Mouse (Mus musculus) brown adipose tissue, adult 24 weeks (tissue): ENCODE results near the gene Cpm. TPM values are rescaled to one million over a fixed set of nuclear protein-coding genes. Genes with fewer than 3 reads are reported as not detected.

Source experiments
- H3K27ac ChIP-seq: fragments of 200-500 bp; replicated peaks from 2 replicates; pipeline ENCODE4 v1.5.1; 2012; ENCODE audit warnings: low read depth, mild to moderate bottlenecking, low read length
- H3K4me1 ChIP-seq: fragments of 200-500 bp; 2 replicates; pipeline ENCODE4 v1.6.1; 2012; ENCODE audit warnings: low read length, mixed read lengths; ENCODE audit not compliant: control insufficient read depth, insufficient read depth, insufficient read length
- H3K4me3 ChIP-seq: fragments of 200-500 bp; 2 replicates; pipeline ENCODE4 v1.5.1; 2012; ENCODE audit warnings: low read depth, mild to moderate bottlenecking, low read length, moderate library complexity; ENCODE audit not compliant: insufficient read depth
- polyA plus RNA-seq: library from polyadenylated mRNA; stranded (reverse); fragments of >200 nt; gene quantifications from 2 replicates; pipeline ENCODE4 v1.2.4, GENCODE M21; 2012; ENCODE audit not compliant: missing spikeins, insufficient read depth, insufficient read length

Cpm gene
- polyA plus RNA-seq, 1 experiment = 1.1 TPM

- Histone ChIP-seq H3K27ac (no peak overlapping the region), H3K4me1 (no peaks in the 10 kb centered on the region), H3K4me3 (no peak overlapping the region)
Measured at GRCm38 (mm10) chr10:117670092-117670491, 40.8 kb downstream of the Cpm start.

GRCm38 (mm10) chr10:117670791-117671190, 41.5 kb downstream of the Cpm start:
- H3K27ac ChIP-seq = no peak overlapping the region
- H3K4me1 ChIP-seq = no peaks in the 10 kb centered on the region
- no peak overlapping the region for H3K4me3 ChIP-seq

DNA sequence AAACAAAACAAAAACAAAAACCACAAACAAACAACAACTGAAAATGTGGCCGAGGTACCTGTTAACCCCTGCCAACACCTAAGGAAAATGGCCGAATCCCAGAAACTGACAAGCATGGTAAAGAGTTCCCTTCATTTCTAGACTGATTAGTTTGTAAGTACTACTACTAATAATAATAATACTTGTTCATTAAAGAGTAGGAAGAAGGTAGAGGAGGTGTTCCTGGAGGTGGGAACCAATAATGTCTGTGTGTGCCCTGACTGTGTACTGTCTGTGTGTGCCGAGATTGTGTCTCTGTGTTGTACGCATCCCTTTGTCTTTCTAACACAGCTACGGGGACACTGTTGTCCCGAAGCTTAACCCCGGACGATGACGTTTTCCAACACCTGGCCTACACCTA, 42.0 kb downstream of the Cpm start:
- H3K27ac ChIP-seq = no peak overlapping the region
- no peaks in the 10 kb centered on the region for H3K4me1 ChIP-seq
- H3K4me3 ChIP-seq = no peak overlapping the region

GRCm38 (mm10) chr10:117671930-117672666, 42.8 kb downstream of the Cpm start:
- Histone ChIP-seq H3K4me1 (no peaks in the 10 kb centered on the region), H3K27ac (no peak overlapping the region), H3K4me3 (no peak overlapping the region)

- Histone ChIP-seq H3K4me3 (no peak overlapping the region), H3K27ac (no peak overlapping the region), H3K4me1 (no peaks in the 10 kb centered on the region)
Measured at GRCm38 (mm10) chr10:117672693-117673092, 43.4 kb downstream of the Cpm start.

DNA sequence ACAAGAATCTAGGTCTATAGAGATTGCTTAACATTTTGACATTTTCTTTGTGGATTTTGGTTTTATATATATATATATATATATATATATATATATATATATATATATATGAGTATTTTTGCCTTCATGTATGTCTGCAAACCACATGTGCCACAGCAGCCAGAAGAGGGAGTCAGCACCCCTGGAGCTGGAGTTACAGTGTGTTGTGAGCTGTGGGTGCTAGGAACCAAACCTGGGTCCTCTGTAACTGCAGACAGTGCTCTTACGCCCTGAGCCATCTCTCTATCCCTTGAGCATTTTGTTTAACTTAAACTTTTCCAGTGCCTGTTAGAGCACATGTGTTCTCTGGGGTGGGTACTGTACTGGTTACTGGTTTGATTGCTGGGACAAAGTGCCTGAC, 44.6 kb downstream of the Cpm start:
- H3K4me1 ChIP-seq = no peaks in the 10 kb centered on the region
- H3K27ac ChIP-seq = no peak overlapping the region
- no peak overlapping the region for H3K4me3 ChIP-seq

GRCm38 (mm10) chr10:117674359-117675019, 45.2 kb downstream of the Cpm start:
- Histone ChIP-seq H3K27ac (no peak overlapping the region), H3K4me1 (no peaks in the 10 kb centered on the region), H3K4me3 (no peak overlapping the region)

GRCm38 (mm10) chr10:117675096-117676035, 46.1 kb downstream of the Cpm start:
- Histone ChIP-seq H3K4me3 (peak overlapping the region; percentile 3; the same call in 1 of the 2 replicates), H3K4me1 (no peaks in the 10 kb centered on the region), H3K27ac (no peak overlapping the region)

- Histone ChIP-seq H3K4me1 (no peaks in the 10 kb centered on the region), H3K4me3 (peak overlapping the region; percentile 3; the same call in 1 of the 2 replicates), H3K27ac (no peak overlapping the region)
Measured at GRCm38 (mm10) chr10:117676036-117676643, 46.8 kb downstream of the Cpm start.

- Histone ChIP-seq H3K4me1 (no peaks in the 10 kb centered on the region), H3K27ac (no peak overlapping the region), H3K4me3 (0 out of 2 replicates have a peak overlapping the region, but pooled peaks have one; percentile 3)
Measured at GRCm38 (mm10) chr10:117676644-117677313, 47.5 kb downstream of the Cpm start.

DNA sequence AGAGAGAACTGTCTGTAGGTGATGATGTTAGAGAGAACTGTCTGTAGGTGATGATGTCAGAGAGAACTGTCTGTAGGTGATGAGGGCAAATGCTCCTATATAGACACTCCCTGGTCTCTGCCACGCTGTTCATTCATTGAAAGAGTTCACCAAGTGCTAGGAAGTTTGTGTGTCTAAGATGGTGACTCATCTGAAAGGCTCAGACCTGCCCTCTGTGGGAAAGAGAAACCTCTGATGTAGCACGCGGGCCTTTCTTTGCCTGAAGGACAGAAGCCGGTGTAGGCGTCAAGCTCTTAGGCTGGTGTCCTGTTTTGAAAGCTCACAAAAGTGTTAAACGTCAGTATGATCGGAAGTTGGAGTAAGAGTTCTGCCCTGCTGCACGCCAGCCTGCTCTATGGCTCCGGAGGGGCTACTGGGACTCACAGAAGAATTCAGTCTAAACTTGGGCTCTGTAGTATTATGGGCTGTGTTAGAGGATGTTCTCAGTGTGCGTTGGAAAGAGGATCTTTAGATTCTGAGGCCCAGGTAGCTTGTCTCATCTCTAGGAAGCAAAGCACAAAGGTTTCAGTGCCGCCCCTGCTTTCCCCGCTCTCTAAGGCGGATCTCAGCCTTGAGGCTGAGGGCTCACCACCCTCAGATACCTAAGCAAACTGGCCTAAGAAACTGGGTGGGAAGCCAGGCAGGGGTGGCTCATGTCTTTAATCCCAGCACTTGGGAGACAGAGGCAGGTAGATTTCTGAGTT, 48.4 kb downstream of the Cpm start:
- no peaks in the 10 kb centered on the region for H3K4me1 ChIP-seq
- no peak overlapping the region for H3K4me3 ChIP-seq
- no peak overlapping the region for H3K27ac ChIP-seq

GRCm38 (mm10) chr10:117678357-117678756, 49.1 kb downstream of the Cpm start:
- Histone ChIP-seq H3K27ac (no peak overlapping the region), H3K4me3 (no peak overlapping the region)

GRCm38 (mm10) chr10:117679029-117679686, 49.9 kb downstream of the Cpm start:
- no peak overlapping the region for H3K4me3 ChIP-seq
- H3K4me1 ChIP-seq = no peaks in the 10 kb centered on the region
- no peak overlapping the region for H3K27ac ChIP-seq

More at GRCm38 (mm10) chr10:117678357-117678756, 49.1 kb downstream of the Cpm start:
- H3K4me1 ChIP-seq = no peaks in the 10 kb centered on the region
